Mouse (Mus musculus) myocyte (in vitro differentiated cells): ENCODE data around the gene Olfr648. TPM values are rescaled to one million over a fixed set of nuclear protein-coding genes. Genes with fewer than 3 reads are reported as not detected.

Experiments used
- H3K27me3 ChIP-seq: one replicate; pipeline ENCODE4 v1.6.1; 2011; ENCODE audit not compliant: control insufficient read depth, insufficient read depth, insufficient read length
- H3K36me3 ChIP-seq: one replicate; pipeline ENCODE4 v1.6.1; 2011; ENCODE audit not compliant: control insufficient read depth, insufficient read depth
- H3K4me2 ChIP-seq: one replicate; pipeline ENCODE4 v1.6.1; 2011; ENCODE audit warnings: low read depth, control low read depth
- H3K4me3 ChIP-seq: one replicate; pipeline ENCODE4 v1.5.1; 2011; ENCODE audit warnings: mild to moderate bottlenecking, control low read depth, moderate library complexity
- H3K79me2 ChIP-seq: one replicate; pipeline ENCODE4 v1.6.1; 2011; ENCODE audit not compliant: control insufficient read depth, insufficient read depth
- H3ac ChIP-seq: one replicate; pipeline ENCODE4 v1.6.1; 2011; ENCODE audit not compliant: control insufficient read depth, insufficient read length
- CEBPB ChIP-seq: IDR thresholded peaks from 2 replicates; pipeline ENCODE4 v1.6.1; 2011; ENCODE audit warnings: mild to moderate bottlenecking, moderate library complexity; ENCODE audit not compliant: poor library complexity, insufficient read depth, severe bottlenecking
- E2F4 ChIP-seq: IDR thresholded peaks from one replicate; pipeline ENCODE4 v1.6.1; 2011; ENCODE audit warnings: mild to moderate bottlenecking, control low read depth, moderate library complexity; ENCODE audit not compliant: insufficient read depth
- MAX ChIP-seq: IDR thresholded peaks from one replicate; pipeline ENCODE4 v1.6.1; 2011; ENCODE audit warnings: low read depth, mild to moderate bottlenecking, control low read depth
- MYOD1 ChIP-seq, 3 experiments: IDR thresholded peaks; one replicate each; pipeline ENCODE4 v1.6.1; 2011; ENCODE audit warnings: control low read depth in 2 of 3, low read depth in 2 of 3, mild to moderate bottlenecking in 2 of 3, moderate library complexity in 1 of 3; ENCODE audit not compliant: insufficient read length in 2 of 3, control insufficient read depth in 1 of 3
- MYOG ChIP-seq, 3 experiments: IDR thresholded peaks; one replicate each; pipeline ENCODE4 v1.6.1; 2011; ENCODE audit warnings: control low read depth in 2 of 3, low read depth in 2 of 3, mild to moderate bottlenecking in 2 of 3; ENCODE audit not compliant: insufficient read length in 2 of 3, control insufficient read depth in 1 of 3, insufficient read depth in 1 of 3
- POLR2A ChIP-seq: IDR thresholded peaks from one replicate; pipeline ENCODE4 v1.6.1; 2011; ENCODE audit warnings: low read depth, mild to moderate bottlenecking, control low read depth, moderate library complexity; ENCODE audit not compliant: insufficient read length
- POLR2AphosphoS2 ChIP-seq: IDR thresholded peaks from one replicate; pipeline ENCODE4 v1.6.1; 2011; ENCODE audit warnings: low read depth, control low read depth; ENCODE audit not compliant: insufficient read length
- REST ChIP-seq: IDR thresholded peaks from one replicate; pipeline ENCODE4 v1.6.1; 2011; ENCODE audit warnings: mild to moderate bottlenecking, control low read depth, moderate library complexity; ENCODE audit not compliant: insufficient read depth, insufficient read length
- SRF ChIP-seq: IDR thresholded peaks from one replicate; pipeline ENCODE4 v1.6.1; 2011; ENCODE audit warnings: low read depth; ENCODE audit not compliant: control insufficient read depth, insufficient read length
- TCF12 ChIP-seq: IDR thresholded peaks from one replicate; pipeline ENCODE4 v1.6.1; 2011; ENCODE audit warnings: mild to moderate bottlenecking, control low read depth; ENCODE audit not compliant: poor library complexity, insufficient read depth, severe bottlenecking
- TCF3 ChIP-seq: IDR thresholded peaks from one replicate; pipeline ENCODE4 v1.6.1; 2011; ENCODE audit warnings: low read depth, control low read depth; ENCODE audit not compliant: insufficient read length
- USF1 ChIP-seq: IDR thresholded peaks from one replicate; pipeline ENCODE4 v1.6.1; 2011; ENCODE audit warnings: low read depth, mild to moderate bottlenecking, control low read depth, moderate library complexity
- polyA plus RNA-seq: library from polyadenylated mRNA; unstranded; fragments of >200 nt; fragmentation: generic; extraction: Trizol; gene quantifications from one replicate; pipeline ENCODE4 v1.2.1, GENCODE M21; 2012; ENCODE audit warnings: missing spikeins

The Olfr648 gene
- polyA plus RNA-seq, 1 experiment, result not detected

- Histone ChIP-seq H3K4me2 (no peak within 1 kb of the TSS), H3K36me3 (no peaks in the 10 kb centered on the region), H3K4me3 (no peak within 1 kb of the TSS), H3K27me3 (no peaks in the 10 kb centered on the region), H3K79me2 (no peaks in the 10 kb centered on the region), H3ac (no peak within 1 kb of the TSS)
- TF ChIP-seq MYOD1 (IDR thresholded peaks at IDR 0.05; ENCODE audit: control insufficient read depth in 1 of 3, insufficient read length in 2 of 3, low read depth in 2 of 3) (no peak), POLR2AphosphoS2 (no peak), SRF (no peak), TCF3 (no peak), MYOG (IDR thresholded peaks at IDR 0.05; ENCODE audit: control insufficient read depth in 1 of 3, insufficient read depth in 1 of 3, insufficient read length in 2 of 3, low read depth in 2 of 3) (no peak), REST (no peak), E2F4 (no peak), USF1 (no peak), MAX (no peak), CEBPB (no peak), TCF12 (no peak), POLR2A (no peak)
Measured at GRCm38 (mm10) chr7:104143179-104143578, 40.0 kb downstream of the Olfr648 start, which contains the start of gene Ubqln3. Gene Ubqln3, minus strand, starts transcription at chr7:104143279.

- no peaks in the 10 kb centered on the region for H3K27me3 ChIP-seq
- TF ChIP-seq MYOD1 (IDR thresholded peaks at IDR 0.05; ENCODE audit: control insufficient read depth in 1 of 3, insufficient read length in 2 of 3, low read depth in 2 of 3) (no peak), POLR2AphosphoS2 (no peak), SRF (no peak), REST (no peak), MYOG (IDR thresholded peaks at IDR 0.05; ENCODE audit: control insufficient read depth in 1 of 3, insufficient read depth in 1 of 3, insufficient read length in 2 of 3, low read depth in 2 of 3) (no peak), USF1 (no peak), TCF12 (no peak), MAX (no peak)
Measured at GRCm38 (mm10) chr7:104137305-104137704, 45.9 kb downstream of the Olfr648 start, which contains the start of gene Olfr643. Gene Olfr643, minus strand, starts transcription at chr7:104137405.

GRCm38 (mm10) chr7:104129726-104130125 is 53.5 kb downstream of the Olfr648 start, which contains the start of gene Ubqln5:
Gene Ubqln5, minus strand, starts transcription at chr7:104129826.
- H3K79me2 ChIP-seq, result no peaks in the 10 kb centered on the region
- H3K36me3 ChIP-seq, result no peaks in the 10 kb centered on the region
- H3K4me2 ChIP-seq, result no peak within 1 kb of the TSS

More at GRCm38 (mm10) chr7:104137305-104137704, 45.9 kb downstream of the Olfr648 start, which contains the start of gene Olfr643:
- Histone ChIP-seq H3ac (no peak within 1 kb of the TSS), H3K4me2 (no peak within 1 kb of the TSS), H3K36me3 (no peaks in the 10 kb centered on the region), H3K4me3 (no peak within 1 kb of the TSS), H3K79me2 (no peaks in the 10 kb centered on the region)

More at GRCm38 (mm10) chr7:104129726-104130125, 53.5 kb downstream of the Olfr648 start, which contains the start of gene Ubqln5:
- no peak within 1 kb of the TSS for H3ac ChIP-seq
- no peak within 1 kb of the TSS for H3K4me3 ChIP-seq
- no peak for TF ChIP-seq POLR2AphosphoS2
- no peak for TF ChIP-seq POLR2A
- TF ChIP-seq SRF, result no peak
- TF ChIP-seq REST, result no peak
- H3K27me3 ChIP-seq, result no peaks in the 10 kb centered on the region

Other genes starting within 250 kb of the Olfr648 start
- not detected for gene Olfr632, start 249.0 kb downstream of the Olfr648 start, polyA plus RNA-seq
- gene Olfr633, start 239.0 kb downstream of the Olfr648 start, polyA plus RNA-seq, result not detected
- not detected for gene Olfr635, start 212.2 kb downstream of the Olfr648 start, polyA plus RNA-seq
- gene Olfr638, start 184.6 kb downstream of the Olfr648 start, polyA plus RNA-seq, result not detected
- gene Olfr639, start 166.1 kb downstream of the Olfr648 start, polyA plus RNA-seq, result not detected
- not detected for gene Olfr640, start 157.8 kb downstream of the Olfr648 start, polyA plus RNA-seq
- not detected for gene Olfr641, start 147.9 kb downstream of the Olfr648 start, polyA plus RNA-seq
- not detected for gene Olfr642, start 130.7 kb downstream of the Olfr648 start, polyA plus RNA-seq
- gene 4930516K23Rik, start 121.9 kb downstream of the Olfr648 start, polyA plus RNA-seq, result not detected
- not detected for gene Olfr644, start 111.5 kb downstream of the Olfr648 start, polyA plus RNA-seq
- not detected for gene Olfr645, start 97.9 kb downstream of the Olfr648 start, polyA plus RNA-seq
- gene Olfr646, start 78.5 kb downstream of the Olfr648 start, polyA plus RNA-seq, result not detected
- not detected for gene Ubqln5, start 53.6 kb downstream of the Olfr648 start, polyA plus RNA-seq
- not detected for gene Olfr643, start 46.0 kb downstream of the Olfr648 start, polyA plus RNA-seq
- gene Ubqln3, start 40.1 kb downstream of the Olfr648 start, polyA plus RNA-seq, result not detected
- not detected for gene Ubqlnl, start 32.8 kb downstream of the Olfr648 start, polyA plus RNA-seq
- not detected for gene Olfm5, start 18.6 kb downstream of the Olfr648 start, polyA plus RNA-seq
- gene Olfr649, start 12.6 kb upstream of the Olfr648 start, polyA plus RNA-seq, result not detected
- gene Trim6, start 35.4 kb upstream of the Olfr648 start, polyA plus RNA-seq, result not detected
- gene Trim34a, start 61.1 kb upstream of the Olfr648 start, polyA plus RNA-seq, result 0.02 TPM
- gene Trim5, start 104.7 kb upstream of the Olfr648 start, polyA plus RNA-seq, result not detected
- gene Trim12a, start 132.1 kb upstream of the Olfr648 start, polyA plus RNA-seq, result not detected
- gene Trim34b, start 146.1 kb upstream of the Olfr648 start, polyA plus RNA-seq, result 0.05 TPM
- 0.47 TPM for gene Trim12c, start 170.0 kb upstream of the Olfr648 start, polyA plus RNA-seq
- gene Trim30b, start 186.5 kb upstream of the Olfr648 start, polyA plus RNA-seq, result not detected
- gene Trim30c, start 217.4 kb upstream of the Olfr648 start, polyA plus RNA-seq, result not detected